Mouse (Mus musculus) small intestine, adult 2 months (tissue): ENCODE measurements around the gene Amfr. TPM values are rescaled to one million over a fixed set of nuclear protein-coding genes. Genes with fewer than 3 reads are reported as not detected.

ENCODE experiments used
- H3K27ac ChIP-seq: fragments of 200-500 bp; 2 replicates; pipeline ENCODE4 v1.5.1; 2012; ENCODE audit warnings: low read depth, low read length, control low read depth, inconsistent platforms; ENCODE audit not compliant: insufficient read depth
- H3K27me3 ChIP-seq: fragments of 200-500 bp; 2 replicates; pipeline ENCODE4 v1.6.1; 2012; ENCODE audit warnings: mild to moderate bottlenecking, moderate library complexity, low read length, inconsistent platforms; ENCODE audit not compliant: control insufficient read depth, insufficient read depth
- H3K36me3 ChIP-seq: fragments of 200-500 bp; 2 replicates; pipeline ENCODE4 v1.6.1; 2012; ENCODE audit warnings: mild to moderate bottlenecking, low read length, control low read depth, inconsistent platforms; ENCODE audit not compliant: control insufficient read depth, insufficient read depth
- H3K4me1 ChIP-seq: fragments of 200-500 bp; 2 replicates; pipeline ENCODE4 v1.6.1; 2012; ENCODE audit warnings: low read length, inconsistent platforms, mixed read lengths; ENCODE audit not compliant: control insufficient read depth, insufficient read depth, insufficient read length
- H3K4me3 ChIP-seq: fragments of 200-500 bp; 2 replicates; pipeline ENCODE4 v1.5.1; 2012; ENCODE audit warnings: low read depth, mild to moderate bottlenecking, control low read depth, inconsistent platforms, low read length, moderate library complexity
- CTCF ChIP-seq: fragments of 200-500 bp; IDR thresholded peaks from 2 replicates; pipeline ENCODE4 v1.5.1; 2012; ENCODE audit warnings: low read depth, mild to moderate bottlenecking, control low read depth, inconsistent platforms, low read length, moderate library complexity, mixed read lengths; ENCODE audit not compliant: insufficient replicate concordance, insufficient read length; ENCODE audit errors: extremely low read depth
- POLR2A ChIP-seq: fragments of 200-500 bp; IDR thresholded peaks from 2 replicates; pipeline ENCODE4 v1.6.1; 2012; ENCODE audit warnings: low read depth, mild to moderate bottlenecking, control low read depth, inconsistent platforms, low read length, moderate library complexity
- WGBS: fragments of 180-500 bp; shearing (Covaris S2); methylation state at CpG from one replicate; pipeline ENCODE4 v1.1.7; 2018; 5-methylcytosine and 5-hydroxymethylcytosine counted together
- polyA plus RNA-seq: library from polyadenylated mRNA; depleted of rRNA; stranded (reverse); fragments of >200 nt; gene quantifications from 2 replicates; pipeline ENCODE4 v1.2.3, GENCODE M21; 2012

Amfr gene
- polyA plus RNA-seq, 1 experiment = 62.7 TPM

DNA sequence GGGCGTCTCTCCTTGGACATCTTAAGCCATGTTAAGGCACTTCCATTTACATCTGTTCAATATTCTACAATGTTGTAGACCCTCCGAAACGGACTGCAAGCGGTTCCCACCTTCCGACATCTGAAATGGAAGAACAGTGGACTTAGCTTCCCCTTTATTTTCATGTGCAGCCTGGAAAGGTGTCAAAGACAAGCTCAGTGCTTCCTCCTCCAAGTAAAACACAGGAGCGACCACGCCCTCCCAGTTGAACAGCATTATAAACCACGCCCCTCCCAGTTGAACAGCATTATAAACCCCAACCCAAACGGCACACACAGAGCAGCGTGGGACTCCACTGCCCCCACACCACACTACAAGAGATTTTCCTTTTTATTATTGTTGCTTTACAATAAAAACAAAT, 41.2 kb downstream of the Amfr start:
- 63% methylated on average over 10 of the region's 10 CpGs for WGBS
- TF ChIP-seq CTCF (no peak), POLR2A (no peak)
- H3K27ac ChIP-seq = no peak overlapping the region
- no peak overlapping the region for H3K4me3 ChIP-seq
- no peaks in the 10 kb centered on the region for H3K27me3 ChIP-seq
- peaks cover 7% of the 10 kb centered on the region for H3K4me1 ChIP-seq
- peaks cover 41% of the 10 kb centered on the region for H3K36me3 ChIP-seq

DNA sequence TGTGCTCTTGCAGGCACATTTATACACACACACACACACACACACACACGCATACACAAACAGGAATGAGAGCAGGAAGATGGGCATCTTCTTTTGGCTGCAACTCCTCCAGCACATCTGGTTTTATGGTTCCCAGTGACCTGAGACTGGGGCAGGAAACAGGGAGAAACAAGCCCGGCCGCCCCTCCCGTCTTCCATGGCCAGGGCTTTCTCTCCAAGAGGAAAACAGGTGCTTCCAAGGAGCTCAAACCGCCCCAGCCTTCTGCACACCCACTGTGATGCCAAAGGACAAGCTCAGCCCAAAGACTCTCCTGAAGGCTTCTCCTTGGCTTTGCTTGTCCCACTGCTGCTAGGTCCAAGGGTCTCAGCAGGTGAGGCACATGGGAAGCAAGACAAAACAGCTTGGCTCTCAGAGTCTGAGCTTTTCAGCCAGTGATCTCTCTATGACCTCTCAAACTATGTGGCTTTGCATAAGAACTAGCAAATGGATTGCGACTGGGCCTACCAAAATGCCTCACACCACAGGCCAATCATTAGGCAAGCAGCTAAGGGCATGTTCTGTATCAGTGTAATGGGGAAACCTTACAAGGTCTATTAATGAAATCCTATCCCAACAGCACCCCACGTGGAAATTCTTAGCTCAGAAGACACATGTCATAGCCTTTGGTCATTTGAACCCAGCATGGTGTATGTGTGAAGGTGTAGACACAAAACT, 42.9 kb downstream of the Amfr start:
- H3K27ac ChIP-seq = no peak overlapping the region
- 56% methylated on average over 7 of the region's 7 CpGs for WGBS
- no peaks in the 10 kb centered on the region for H3K27me3 ChIP-seq
- H3K4me3 ChIP-seq = no peak overlapping the region
- peaks cover 28% of the 10 kb centered on the region for H3K36me3 ChIP-seq
- H3K4me1 ChIP-seq = peaks cover 7% of the 10 kb centered on the region
- no peak for TF ChIP-seq CTCF
- no peak for TF ChIP-seq POLR2A

DNA sequence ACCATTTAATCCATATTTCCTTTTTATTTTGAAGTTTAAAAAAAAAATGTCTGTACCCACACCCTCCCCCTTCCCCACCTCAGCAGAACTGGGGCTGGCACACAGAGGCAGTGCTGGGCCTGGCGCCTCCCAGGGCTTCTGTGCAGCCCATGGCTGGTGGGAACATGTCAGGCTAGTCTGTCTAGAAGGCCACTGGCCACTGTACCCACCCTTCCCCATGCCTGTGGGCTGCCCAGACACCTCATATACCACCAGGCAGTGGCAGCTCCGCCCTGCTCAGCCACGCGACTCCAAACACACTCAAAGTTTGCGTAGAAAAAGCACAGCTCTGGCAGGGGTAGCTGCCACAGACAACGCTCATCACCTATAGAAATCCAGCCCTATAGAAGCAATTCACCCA, 44.3 kb downstream of the Amfr start:
- TF ChIP-seq POLR2A (no peak), CTCF (no peak)
- no peak overlapping the region for H3K4me3 ChIP-seq
- no peak overlapping the region for H3K27ac ChIP-seq
- H3K36me3 ChIP-seq = peaks cover 13% of the 10 kb centered on the region
- peaks cover 2% of the 10 kb centered on the region; the same call in 1 of the 2 replicates for H3K4me1 ChIP-seq
- WGBS = 87% methylated on average over 6 of the region's 6 CpGs
- H3K27me3 ChIP-seq = no peaks in the 10 kb centered on the region

- 77% methylated on average over 6 of the region's 6 CpGs for WGBS
- Histone ChIP-seq H3K27me3 (no peaks in the 10 kb centered on the region), H3K4me1 (no peaks in the 10 kb centered on the region), H3K36me3 (no peaks in the 10 kb centered on the region), H3K4me3 (no peak overlapping the region), H3K27ac (no peak overlapping the region)
- TF ChIP-seq CTCF = no peak
- TF ChIP-seq POLR2A = no peak
These were observed 51.7 kb downstream of the Amfr start for GRCm38 (mm10) chr8:93960909-93961308.

GRCm38 (mm10) chr8:93958402-93958801, 54.2 kb downstream of the Amfr start:
- Histone ChIP-seq H3K36me3 (no peaks in the 10 kb centered on the region), H3K4me3 (no peak overlapping the region), H3K27me3 (no peaks in the 10 kb centered on the region), H3K27ac (no peak overlapping the region), H3K4me1 (no peaks in the 10 kb centered on the region)
- 79% methylated on average over 9 of the region's 9 CpGs for WGBS
- TF ChIP-seq CTCF = no peak
- no peak for TF ChIP-seq POLR2A

GRCm38 (mm10) chr8:93952511-93952910, 60.1 kb downstream of the Amfr start:
- no peaks in the 10 kb centered on the region for H3K4me1 ChIP-seq
- H3K27ac ChIP-seq = no peak overlapping the region
- no peaks in the 10 kb centered on the region for H3K36me3 ChIP-seq
- no peak for TF ChIP-seq POLR2A
- no peak for TF ChIP-seq CTCF
- H3K4me3 ChIP-seq = no peak overlapping the region
- WGBS = 85% methylated on average over 9 of the region's 9 CpGs
- H3K27me3 ChIP-seq = no peaks in the 10 kb centered on the region

- Histone ChIP-seq H3K36me3 (no peaks in the 10 kb centered on the region), H3K27me3 (no peaks in the 10 kb centered on the region), H3K4me3 (no peak overlapping the region), H3K4me1 (peaks cover 3% of the 10 kb centered on the region; the same call in 1 of the 2 replicates), H3K27ac (no peak overlapping the region)
- TF ChIP-seq CTCF = no peak
- no peak for TF ChIP-seq POLR2A
- 75% methylated on average over 14 of the region's 14 CpGs for WGBS
These were observed 62.5 kb downstream of the Amfr start for GRCm38 (mm10) chr8:93950133-93950532.
